Mouse (Mus musculus) induced T-regulatory cell, adult 2 months (primary cell): Measurements from ENCODE around the gene Tmem100.

Experiments used
- DNase-seq: peaks from one replicate; pipeline ENCODE4 v3.0.0-alpha.2; 2012; ENCODE audit warnings: low read depth

Tmem100 gene

GRCm38 (mm10) chr11:90029841-90030398 lies at the start of gene Tmem100:
Gene Tmem100 (plus strand): TSS chr11:90030348.
- DNase-seq = no peak

GRCm38 (mm10) chr11:89982918-89983317 lies 47.2 kb upstream of the Tmem100 start:
- no peak for DNase-seq

- DNase-seq = no peak
These were observed 45.7 kb upstream of the Tmem100 start for GRCm38 (mm10) chr11:89984436-89984835.

- no peak for DNase-seq
These were observed 44.7 kb upstream of the Tmem100 start for GRCm38 (mm10) chr11:89985200-89986187.

- no peak for DNase-seq
These were observed 43.6 kb upstream of the Tmem100 start for GRCm38 (mm10) chr11:89986516-89986915.

- DNase-seq = peak; percentile 69
These were observed 41.1 kb upstream of the Tmem100 start for GRCm38 (mm10) chr11:89988936-89989589.

GRCm38 (mm10) chr11:89991661-89992060 lies 38.5 kb upstream of the Tmem100 start:
- DNase-seq = no peak

GRCm38 (mm10) chr11:89994706-89995105 lies 35.4 kb upstream of the Tmem100 start:
- DNase-seq = no peak

- DNase-seq = no peak
These were observed 34.6 kb upstream of the Tmem100 start for GRCm38 (mm10) chr11:89995596-89995995.

- no peak for DNase-seq
These were observed 33.7 kb upstream of the Tmem100 start for GRCm38 (mm10) chr11:89996406-89996805.

- DNase-seq = no peak
These were observed 33.3 kb upstream of the Tmem100 start for GRCm38 (mm10) chr11:89996856-89997255.

GRCm38 (mm10) chr11:89998996-89999770 lies 31.0 kb upstream of the Tmem100 start:
- DNase-seq = no peak

GRCm38 (mm10) chr11:90000666-90001065 lies 29.5 kb upstream of the Tmem100 start:
- no peak for DNase-seq

- peak; percentile 9 for DNase-seq
These were observed 28.5 kb upstream of the Tmem100 start for GRCm38 (mm10) chr11:90001396-90002230.

- peak; percentile 88 for DNase-seq
These were observed 27.7 kb upstream of the Tmem100 start, which contains the start of gene Pctp for GRCm38 (mm10) chr11:90002231-90002986. Gene Pctp (minus strand): TSS chr11:90002894.

GRCm38 (mm10) chr11:90002987-90003348 lies 27.2 kb upstream of the Tmem100 start:
- no peak for DNase-seq

GRCm38 (mm10) chr11:90003386-90003785 lies 26.8 kb upstream of the Tmem100 start:
- no peak for DNase-seq

GRCm38 (mm10) chr11:90006111-90006510 lies 24.0 kb upstream of the Tmem100 start:
- no peak for DNase-seq

- DNase-seq = no peak
These were observed 22.2 kb upstream of the Tmem100 start for GRCm38 (mm10) chr11:90007791-90008531.

GRCm38 (mm10) chr11:90013657-90014056 lies 16.5 kb upstream of the Tmem100 start:
- no peak for DNase-seq
